Mouse (Mus musculus): ENCODE results near the gene Ins1.

Ins1 gene

DNA sequence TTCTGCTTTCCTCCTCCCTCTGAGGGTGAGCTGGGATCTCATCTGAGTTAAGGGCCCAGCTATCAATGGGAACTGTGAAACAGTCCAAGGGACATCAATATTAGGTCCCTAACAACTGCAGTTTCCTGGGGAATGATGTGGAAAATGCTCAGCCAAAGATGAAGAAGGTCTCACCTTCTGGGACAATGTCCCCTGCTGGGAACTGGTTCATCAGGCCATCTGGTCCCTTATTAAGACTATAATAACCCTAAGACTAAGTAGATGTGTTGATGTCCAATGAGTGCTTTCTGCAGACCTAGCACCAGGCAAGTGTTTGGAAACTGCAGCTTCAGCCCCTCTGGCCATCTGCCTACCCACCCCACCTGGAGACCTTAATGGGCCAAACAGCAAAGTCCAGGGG is at the start of gene Ins1:
Ins1 (plus strand) TSS at position 301 of the 400 bp plus-strand sequence.
- DNase-seq (ENCODE audit: low spot score): no peak
